Mouse (Mus musculus) liver, embryonic 14.5 days (tissue): ENCODE measurements around the gene Enox1. TPM values are rescaled to one million over a fixed set of nuclear protein-coding genes. Genes with fewer than 3 reads are reported as not detected.

Source experiments
- ATAC-seq: fragments of 200-750 bp; cut with Nextera tagmentation; 2 replicates; pipeline ENCODE4 v1.8.0; 2017; ENCODE audit warnings: moderate number of reproducible peaks, mild to moderate bottlenecking, moderate library complexity; ENCODE audit not compliant: insufficient read depth
- DNase-seq, 3 experiments: peaks; one replicate each; pipeline ENCODE4 v3.0.0-alpha.2; 2012 to 2013; ENCODE audit warnings: low read depth in 3 of 3, low spot score in 3 of 3
- H3K27ac ChIP-seq: fragments of 300-500 bp; sonication (generic); 2 replicates; pipeline ENCODE4 v1.5.1; 2014; ENCODE audit warnings: moderate library complexity, mild to moderate bottlenecking, control low read depth, inconsistent platforms
- H3K27me3 ChIP-seq: fragments of 300-500 bp; sonication (generic); 2 replicates; pipeline ENCODE4 v1.6.1; 2014; ENCODE audit warnings: mild to moderate bottlenecking, low read length, moderate library complexity; ENCODE audit not compliant: control insufficient read depth, insufficient read depth
- H3K36me3 ChIP-seq: fragments of 300-500 bp; sonication (generic); replicated peaks from 2 replicates; pipeline ENCODE4 v1.6.1; 2014; ENCODE audit warnings: low read depth; ENCODE audit not compliant: control insufficient read depth, insufficient read depth
- H3K4me1 ChIP-seq, 2 experiments: fragments of 200-500 bp in 1 of 2; fragments of 300-500 bp in 1 of 2; sonication (generic) in 1 of 2; replicated peaks; 2 replicates each; pipeline ENCODE4 v1.6.1; 2012 to 2014; ENCODE audit warnings: antibody characterized with exemption in 1 of 2, inconsistent platforms in 1 of 2, low read length in 1 of 2; ENCODE audit not compliant: control insufficient read depth in 2 of 2, insufficient read depth in 2 of 2
- H3K4me2 ChIP-seq: fragments of 300-500 bp; sonication (generic); 2 replicates; pipeline ENCODE4 v1.6.1; 2014; ENCODE audit warnings: low read depth, mild to moderate bottlenecking, control low read depth, moderate library complexity
- H3K4me3 ChIP-seq, 2 experiments: fragments of 200-500 bp in 1 of 2; fragments of 300-500 bp in 1 of 2; sonication (generic) in 1 of 2; 2 replicates each; pipeline ENCODE4 v1.5.1; 2012 to 2014; ENCODE audit warnings: low read depth in 2 of 2, low read length in 2 of 2, mild to moderate bottlenecking in 2 of 2, control low read depth in 1 of 2, inconsistent platforms in 1 of 2, moderate library complexity in 1 of 2; ENCODE audit not compliant: insufficient read depth in 1 of 2
- H3K9ac ChIP-seq: fragments of 300-500 bp; sonication (generic); replicated peaks from 2 replicates; pipeline ENCODE4 v1.6.1; 2014; ENCODE audit warnings: mild to moderate bottlenecking, control low read depth, moderate library complexity
- H3K9me3 ChIP-seq: fragments of 300-500 bp; sonication (generic); 2 replicates; pipeline ENCODE4 v1.6.1; 2016; ENCODE audit warnings: low read length, mixed read lengths; ENCODE audit not compliant: control insufficient read depth
- CTCF ChIP-seq: IDR thresholded peaks from 2 replicates; pipeline ENCODE4 v1.5.1; 2016; ENCODE audit warnings: antibody characterized with exemption, low read depth, control low read depth
- EP300 ChIP-seq: IDR thresholded peaks from 2 replicates; pipeline ENCODE4 v1.6.1; 2016; ENCODE audit warnings: antibody characterized with exemption, low read depth
- WGBS: fragments of 180-500 bp; shearing (Covaris S2); extraction: QIAGEN DNeasy Blood & Tissue Kit; methylation state at CpG from one replicate; pipeline ENCODE4 v1.1.7; 2014; ENCODE audit not compliant: insufficient replicate concordance; 5-methylcytosine and 5-hydroxymethylcytosine counted together
- polyA plus RNA-seq, 2 experiments: library from polyadenylated mRNA; depleted of rRNA in 1 of 2; stranded (reverse) in 1 of 2; unstranded in 1 of 2; fragments of >200 nt; fragmentation: Nextera tagmentation in 1 of 2; extraction: Ambion mirVana in 1 of 2; gene quantifications; 2 replicates each; pipeline versions ENCODE4 v1.2.1 to v1.2.3; 2012 to 2014

Gene Enox1
- polyA plus RNA-seq, 2 experiments = 0.07 to 0.10 TPM

- Histone ChIP-seq H3K27me3 (no peaks in the 10 kb centered on the region), H3K4me2 (no peak overlapping the region), H3K36me3 (no peaks in the 10 kb centered on the region), H3K4me3 (no peak overlapping the region), H3K27ac (no peak overlapping the region), H3K9me3 (no peaks in the 10 kb centered on the region), H3K4me1 (no peaks in the 10 kb centered on the region), H3K9ac (no peak overlapping the region)
- TF ChIP-seq CTCF (no peak), EP300 (no peak)
- DNase-seq (no peak), ATAC-seq (no peak)
- 75% methylated on average over 10 of the region's 10 CpGs for WGBS
These were observed 476.1 kb downstream of the Enox1 start for GRCm38 (mm10) chr14:77632466-77633171.

GRCm38 (mm10) chr14:77633172-77633542 lies 476.6 kb downstream of the Enox1 start:
- Histone ChIP-seq H3K4me3 (no peak overlapping the region), H3K9ac (no peak overlapping the region), H3K4me2 (no peak overlapping the region), H3K4me1 (no peaks in the 10 kb centered on the region), H3K9me3 (no peaks in the 10 kb centered on the region), H3K27me3 (no peaks in the 10 kb centered on the region), H3K36me3 (no peaks in the 10 kb centered on the region), H3K27ac (no peak overlapping the region)
- 50% methylated on average over 2 of the region's 2 CpGs for WGBS
- ATAC-seq (no peak), DNase-seq (no peak)
- TF ChIP-seq CTCF = no peak
- no peak for TF ChIP-seq EP300

- DNase-seq (no peak), ATAC-seq (no peak)
- H3K36me3 ChIP-seq = no peaks in the 10 kb centered on the region
- no peaks in the 10 kb centered on the region for H3K4me1 ChIP-seq
- no peak overlapping the region for H3K4me3 ChIP-seq
- H3K27ac ChIP-seq = no peak overlapping the region
- no peak overlapping the region for H3K9ac ChIP-seq
- H3K27me3 ChIP-seq = no peaks in the 10 kb centered on the region
- H3K9me3 ChIP-seq = no peaks in the 10 kb centered on the region
- TF ChIP-seq CTCF = no peak
- no peak for TF ChIP-seq EP300
- WGBS = 32% methylated on average over 6 of the region's 6 CpGs
- no peak overlapping the region for H3K4me2 ChIP-seq
These were observed 480.4 kb downstream of the Enox1 start for GRCm38 (mm10) chr14:77636931-77637330.

GRCm38 (mm10) chr14:77638148-77638547 lies 481.6 kb downstream of the Enox1 start:
- no peak overlapping the region for H3K4me2 ChIP-seq
- no peaks in the 10 kb centered on the region for H3K36me3 ChIP-seq
- no peaks in the 10 kb centered on the region for H3K4me1 ChIP-seq
- no peak for ATAC-seq
- H3K27me3 ChIP-seq = no peaks in the 10 kb centered on the region
- TF ChIP-seq EP300 = no peak
- no peak for TF ChIP-seq CTCF
- no peak overlapping the region for H3K27ac ChIP-seq
- 62% methylated on average over 3 of the region's 3 CpGs for WGBS
- no peak for DNase-seq
- no peak overlapping the region for H3K4me3 ChIP-seq
- no peaks in the 10 kb centered on the region for H3K9me3 ChIP-seq
- no peak overlapping the region for H3K9ac ChIP-seq

GRCm38 (mm10) chr14:77638616-77639015 lies 482.1 kb downstream of the Enox1 start:
- no peak overlapping the region for H3K9ac ChIP-seq
- ATAC-seq = no peak

More at GRCm38 (mm10) chr14:77638616-77639015, 482.1 kb downstream of the Enox1 start:
- H3K4me1 ChIP-seq = no peaks in the 10 kb centered on the region
- no peak for DNase-seq
- no peak overlapping the region for H3K4me3 ChIP-seq
- no peaks in the 10 kb centered on the region for H3K36me3 ChIP-seq
- WGBS = 56% methylated on average over 3 of the region's 3 CpGs
- H3K27me3 ChIP-seq = no peaks in the 10 kb centered on the region
- H3K4me2 ChIP-seq = no peak overlapping the region
- TF ChIP-seq CTCF (no peak), EP300 (no peak)
- no peaks in the 10 kb centered on the region for H3K9me3 ChIP-seq
- no peak overlapping the region for H3K27ac ChIP-seq
